Mouse (Mus musculus) small intestine, adult 2 months (tissue): ENCODE measurements around the gene Grn. TPM values are rescaled to one million over a fixed set of nuclear protein-coding genes. Genes with fewer than 3 reads are reported as not detected.

Source experiments
- H3K27ac ChIP-seq: fragments of 200-500 bp; 2 replicates; pipeline ENCODE4 v1.5.1; 2012; ENCODE audit warnings: low read depth, low read length, control low read depth, inconsistent platforms; ENCODE audit not compliant: insufficient read depth
- H3K27me3 ChIP-seq: fragments of 200-500 bp; 2 replicates; pipeline ENCODE4 v1.6.1; 2012; ENCODE audit warnings: mild to moderate bottlenecking, moderate library complexity, low read length, inconsistent platforms; ENCODE audit not compliant: control insufficient read depth, insufficient read depth
- H3K36me3 ChIP-seq: fragments of 200-500 bp; 2 replicates; pipeline ENCODE4 v1.6.1; 2012; ENCODE audit warnings: mild to moderate bottlenecking, low read length, control low read depth, inconsistent platforms; ENCODE audit not compliant: control insufficient read depth, insufficient read depth
- H3K4me1 ChIP-seq: fragments of 200-500 bp; 2 replicates; pipeline ENCODE4 v1.6.1; 2012; ENCODE audit warnings: low read length, inconsistent platforms, mixed read lengths; ENCODE audit not compliant: control insufficient read depth, insufficient read depth, insufficient read length
- H3K4me3 ChIP-seq: fragments of 200-500 bp; 2 replicates; pipeline ENCODE4 v1.5.1; 2012; ENCODE audit warnings: low read depth, mild to moderate bottlenecking, control low read depth, inconsistent platforms, low read length, moderate library complexity
- CTCF ChIP-seq: fragments of 200-500 bp; IDR thresholded peaks from 2 replicates; pipeline ENCODE4 v1.5.1; 2012; ENCODE audit warnings: low read depth, mild to moderate bottlenecking, control low read depth, inconsistent platforms, low read length, moderate library complexity, mixed read lengths; ENCODE audit not compliant: insufficient replicate concordance, insufficient read length; ENCODE audit errors: extremely low read depth
- POLR2A ChIP-seq: fragments of 200-500 bp; IDR thresholded peaks from 2 replicates; pipeline ENCODE4 v1.6.1; 2012; ENCODE audit warnings: low read depth, mild to moderate bottlenecking, control low read depth, inconsistent platforms, low read length, moderate library complexity
- WGBS: fragments of 180-500 bp; shearing (Covaris S2); methylation state at CpG from one replicate; pipeline ENCODE4 v1.1.7; 2018; 5-methylcytosine and 5-hydroxymethylcytosine counted together
- polyA plus RNA-seq: library from polyadenylated mRNA; depleted of rRNA; stranded (reverse); fragments of >200 nt; gene quantifications from 2 replicates; pipeline ENCODE4 v1.2.3, GENCODE M21; 2012

Grn gene
- polyA plus RNA-seq, 1 experiment, result 111 TPM

DNA sequence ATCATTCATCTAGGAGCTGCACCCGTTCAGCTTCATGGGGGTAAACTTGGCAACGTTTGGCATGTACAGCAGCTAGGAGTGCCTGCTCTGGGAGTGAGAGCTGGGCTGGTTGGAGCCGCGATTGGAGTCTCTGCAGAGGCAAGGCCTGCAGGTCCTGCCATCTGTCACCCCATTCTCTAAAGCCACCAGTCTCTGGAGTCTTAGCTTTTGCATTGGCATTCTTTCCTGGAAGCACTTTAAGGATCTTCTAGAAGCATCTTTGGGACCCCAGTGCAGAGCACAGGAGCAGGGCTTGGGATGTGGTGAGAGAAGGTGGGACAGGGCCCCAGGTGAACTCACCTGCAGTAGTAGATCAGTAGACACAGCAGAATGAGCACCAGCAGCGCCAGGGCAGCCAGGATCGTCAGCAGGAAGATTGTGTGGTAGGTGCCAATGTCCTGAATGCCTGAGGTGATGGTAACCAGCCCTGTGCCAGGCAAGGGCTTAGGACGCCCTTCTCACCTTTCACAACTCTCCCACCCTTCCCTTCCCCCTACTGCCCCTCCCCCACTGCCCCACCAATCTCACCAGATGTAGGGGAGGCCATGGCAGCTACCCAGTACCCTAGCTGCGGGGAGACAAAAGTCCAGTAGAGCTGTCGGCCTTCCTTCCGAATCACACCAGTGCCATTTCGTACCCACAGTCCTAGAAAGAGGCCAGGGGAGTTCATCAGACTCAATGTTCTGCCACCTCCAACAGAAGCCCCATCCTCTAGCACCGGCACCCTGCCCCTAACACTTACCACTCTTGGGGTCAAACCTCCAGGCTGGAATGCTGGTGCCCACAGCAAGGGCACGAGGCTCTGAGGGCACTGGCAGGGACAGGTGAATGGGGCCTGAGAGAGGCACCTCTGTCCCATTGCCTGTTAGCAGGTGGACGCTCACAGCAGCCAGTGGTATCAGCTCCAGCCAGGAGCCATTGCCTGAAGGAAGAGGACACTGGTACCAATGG lies 9.3 kb downstream of the Grn start:
- WGBS, result 89% methylated on average over 14 of the region's 14 CpGs
- TF ChIP-seq POLR2A (no peak), CTCF (no peak)
- H3K27me3 ChIP-seq, result peaks cover 8% of the 10 kb centered on the region; the same call in 1 of the 2 replicates
- no peak overlapping the region for H3K27ac ChIP-seq
- H3K4me3 ChIP-seq, result no peak overlapping the region
- peaks cover 10% of the 10 kb centered on the region for H3K4me1 ChIP-seq
- H3K36me3 ChIP-seq, result peaks cover 19% of the 10 kb centered on the region

GRCm38 (mm10) chr11:102440255-102440654 lies 10.1 kb downstream of the Grn start:
- Histone ChIP-seq H3K36me3 (peaks cover 11% of the 10 kb centered on the region), H3K4me3 (no peak overlapping the region), H3K27me3 (peaks cover 14% of the 10 kb centered on the region; the same call in 1 of the 2 replicates), H3K4me1 (peaks cover 10% of the 10 kb centered on the region), H3K27ac (no peak overlapping the region)
- TF ChIP-seq CTCF (no peak), POLR2A (no peak)
- WGBS, result 92% methylated on average over 8 of the region's 8 CpGs

GRCm38 (mm10) chr11:102441434-102441833 lies 11.3 kb downstream of the Grn start:
- Histone ChIP-seq H3K4me1 (peaks cover 17% of the 10 kb centered on the region), H3K36me3 (peaks cover 1% of the 10 kb centered on the region; the same call in 1 of the 2 replicates), H3K27ac (no peak overlapping the region), H3K27me3 (peaks cover 19% of the 10 kb centered on the region), H3K4me3 (no peak overlapping the region)
- no peak for TF ChIP-seq CTCF
- no peak for TF ChIP-seq POLR2A
- 77% methylated on average over 3 of the region's 3 CpGs for WGBS

- Histone ChIP-seq H3K27me3 (peaks cover 26% of the 10 kb centered on the region), H3K36me3 (no peaks in the 10 kb centered on the region), H3K4me1 (peaks cover 18% of the 10 kb centered on the region), H3K4me3 (no peak overlapping the region), H3K27ac (no peak overlapping the region)
- no peak for TF ChIP-seq CTCF
- no peak for TF ChIP-seq POLR2A
- 83% methylated on average over 6 of the region's 6 CpGs for WGBS
Observed at GRCm38 (mm10) chr11:102442089-102442488, 12.0 kb downstream of the Grn start.

GRCm38 (mm10) chr11:102443740-102444139 lies 13.6 kb downstream of the Grn start:
- no peaks in the 10 kb centered on the region for H3K36me3 ChIP-seq
- H3K4me1 ChIP-seq, result peaks cover 8% of the 10 kb centered on the region
- H3K4me3 ChIP-seq, result no peak overlapping the region
- H3K27ac ChIP-seq, result no peak overlapping the region
- no peak for TF ChIP-seq POLR2A
- TF ChIP-seq CTCF, result no peak
- H3K27me3 ChIP-seq, result peaks cover 33% of the 10 kb centered on the region
- 49% methylated on average over 12 of the region's 12 CpGs for WGBS

DNA sequence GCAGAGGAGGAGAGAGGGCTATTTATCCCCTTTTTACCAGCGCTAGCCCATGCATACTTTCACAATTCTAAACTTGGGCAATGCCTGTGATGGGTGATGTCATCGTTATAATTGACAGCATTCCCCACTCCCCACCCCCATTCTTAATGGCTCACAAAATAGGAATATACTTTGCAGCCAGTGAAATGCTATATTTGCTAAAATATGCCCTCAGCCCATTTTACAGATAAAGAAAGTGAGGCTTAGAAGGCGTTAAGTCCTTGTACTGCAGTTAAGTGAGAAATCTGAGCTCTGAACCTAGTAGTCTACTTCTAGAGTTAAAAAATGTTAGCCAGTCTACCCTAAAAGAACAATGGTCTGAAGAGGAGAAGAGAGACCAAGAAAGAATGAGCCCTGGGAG lies 14.2 kb downstream of the Grn start:
- Histone ChIP-seq H3K27ac (no peak overlapping the region), H3K36me3 (no peaks in the 10 kb centered on the region), H3K4me3 (no peak overlapping the region), H3K4me1 (peaks cover 8% of the 10 kb centered on the region), H3K27me3 (peaks cover 34% of the 10 kb centered on the region)
- WGBS, result 74% methylated on average over 3 of the region's 3 CpGs
- TF ChIP-seq CTCF, result no peak
- no peak for TF ChIP-seq POLR2A

- Histone ChIP-seq H3K4me1 (peaks cover 8% of the 10 kb centered on the region), H3K4me3 (no peak overlapping the region), H3K36me3 (no peaks in the 10 kb centered on the region), H3K27ac (no peak overlapping the region), H3K27me3 (peaks cover 33% of the 10 kb centered on the region)
- TF ChIP-seq CTCF, result no peak
- TF ChIP-seq POLR2A, result no peak
- WGBS, result 31% methylated on average over 6 of the region's 6 CpGs
Observed at GRCm38 (mm10) chr11:102444781-102445180, 14.7 kb downstream of the Grn start.
